Mouse (Mus musculus) myocyte (in vitro differentiated cells): Measurements from ENCODE around the gene Ercc2. TPM values are rescaled to one million over a fixed set of nuclear protein-coding genes. Genes with fewer than 3 reads are reported as not detected.

Experiments
- H3K27me3 ChIP-seq: one replicate; pipeline ENCODE4 v1.6.1; 2011; ENCODE audit not compliant: control insufficient read depth, insufficient read depth, insufficient read length
- H3K36me3 ChIP-seq: one replicate; pipeline ENCODE4 v1.6.1; 2011; ENCODE audit not compliant: control insufficient read depth, insufficient read depth
- H3K4me2 ChIP-seq: one replicate; pipeline ENCODE4 v1.6.1; 2011; ENCODE audit warnings: low read depth, control low read depth
- H3K4me3 ChIP-seq: one replicate; pipeline ENCODE4 v1.5.1; 2011; ENCODE audit warnings: mild to moderate bottlenecking, control low read depth, moderate library complexity
- H3K79me2 ChIP-seq: one replicate; pipeline ENCODE4 v1.6.1; 2011; ENCODE audit not compliant: control insufficient read depth, insufficient read depth
- H3ac ChIP-seq: one replicate; pipeline ENCODE4 v1.6.1; 2011; ENCODE audit not compliant: control insufficient read depth, insufficient read length
- CEBPB ChIP-seq: IDR thresholded peaks from 2 replicates; pipeline ENCODE4 v1.6.1; 2011; ENCODE audit warnings: mild to moderate bottlenecking, moderate library complexity; ENCODE audit not compliant: poor library complexity, insufficient read depth, severe bottlenecking
- E2F4 ChIP-seq: IDR thresholded peaks from one replicate; pipeline ENCODE4 v1.6.1; 2011; ENCODE audit warnings: mild to moderate bottlenecking, control low read depth, moderate library complexity; ENCODE audit not compliant: insufficient read depth
- MAX ChIP-seq: IDR thresholded peaks from one replicate; pipeline ENCODE4 v1.6.1; 2011; ENCODE audit warnings: low read depth, mild to moderate bottlenecking, control low read depth
- MYOD1 ChIP-seq, 3 experiments: IDR thresholded peaks; one replicate each; pipeline ENCODE4 v1.6.1; 2011; ENCODE audit warnings: control low read depth in 2 of 3, low read depth in 2 of 3, mild to moderate bottlenecking in 2 of 3, moderate library complexity in 1 of 3; ENCODE audit not compliant: insufficient read length in 2 of 3, control insufficient read depth in 1 of 3
- MYOG ChIP-seq, 3 experiments: IDR thresholded peaks; one replicate each; pipeline ENCODE4 v1.6.1; 2011; ENCODE audit warnings: control low read depth in 2 of 3, low read depth in 2 of 3, mild to moderate bottlenecking in 2 of 3; ENCODE audit not compliant: insufficient read length in 2 of 3, control insufficient read depth in 1 of 3, insufficient read depth in 1 of 3
- POLR2A ChIP-seq: IDR thresholded peaks from one replicate; pipeline ENCODE4 v1.6.1; 2011; ENCODE audit warnings: low read depth, mild to moderate bottlenecking, control low read depth, moderate library complexity; ENCODE audit not compliant: insufficient read length
- POLR2AphosphoS2 ChIP-seq: IDR thresholded peaks from one replicate; pipeline ENCODE4 v1.6.1; 2011; ENCODE audit warnings: low read depth, control low read depth; ENCODE audit not compliant: insufficient read length
- REST ChIP-seq: IDR thresholded peaks from one replicate; pipeline ENCODE4 v1.6.1; 2011; ENCODE audit warnings: mild to moderate bottlenecking, control low read depth, moderate library complexity; ENCODE audit not compliant: insufficient read depth, insufficient read length
- SRF ChIP-seq: IDR thresholded peaks from one replicate; pipeline ENCODE4 v1.6.1; 2011; ENCODE audit warnings: low read depth; ENCODE audit not compliant: control insufficient read depth, insufficient read length
- TCF12 ChIP-seq: IDR thresholded peaks from one replicate; pipeline ENCODE4 v1.6.1; 2011; ENCODE audit warnings: mild to moderate bottlenecking, control low read depth; ENCODE audit not compliant: poor library complexity, insufficient read depth, severe bottlenecking
- TCF3 ChIP-seq: IDR thresholded peaks from one replicate; pipeline ENCODE4 v1.6.1; 2011; ENCODE audit warnings: low read depth, control low read depth; ENCODE audit not compliant: insufficient read length
- USF1 ChIP-seq: IDR thresholded peaks from one replicate; pipeline ENCODE4 v1.6.1; 2011; ENCODE audit warnings: low read depth, mild to moderate bottlenecking, control low read depth, moderate library complexity
- polyA plus RNA-seq: library from polyadenylated mRNA; unstranded; fragments of >200 nt; fragmentation: generic; extraction: Trizol; gene quantifications from one replicate; pipeline ENCODE4 v1.2.1, GENCODE M21; 2012; ENCODE audit warnings: missing spikeins

Gene Ercc2
- polyA plus RNA-seq, 1 experiment, result 11.5 TPM

DNA sequence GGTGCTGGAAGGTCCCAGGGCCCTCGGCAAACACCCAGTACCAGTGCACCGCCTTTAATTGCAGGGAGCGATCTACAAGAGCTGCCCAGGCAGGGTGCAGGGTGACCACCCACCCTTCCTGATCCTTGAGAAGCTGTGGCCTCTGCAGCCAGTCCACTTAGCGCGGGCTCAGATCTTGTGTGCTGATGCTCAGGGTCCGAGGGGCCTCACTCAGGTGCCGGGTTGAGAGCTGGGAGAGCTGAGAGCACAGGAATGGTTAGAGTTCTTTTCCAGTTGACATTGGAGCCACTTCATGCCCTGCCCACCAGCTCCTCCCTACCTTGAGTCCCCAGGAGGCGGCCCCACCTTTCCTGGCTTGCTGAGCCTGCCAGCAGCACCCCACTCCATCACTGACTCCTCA, 12.7 kb downstream of the Ercc2 start:
- H3K4me2 ChIP-seq, result no peak overlapping the region
- no peak overlapping the region for H3K4me3 ChIP-seq
- no peaks in the 10 kb centered on the region for H3K36me3 ChIP-seq
- no peak overlapping the region for H3ac ChIP-seq
- no peaks in the 10 kb centered on the region for H3K27me3 ChIP-seq
- no peaks in the 10 kb centered on the region for H3K79me2 ChIP-seq
- TF ChIP-seq MYOD1 (IDR thresholded peaks at IDR 0.05; ENCODE audit: control insufficient read depth in 1 of 3, insufficient read length in 2 of 3, low read depth in 2 of 3) (no peak), CEBPB (no peak), SRF (no peak), TCF3 (no peak), MAX (no peak), E2F4 (no peak), MYOG (IDR thresholded peaks at IDR 0.05; ENCODE audit: control insufficient read depth in 1 of 3, insufficient read depth in 1 of 3, insufficient read length in 2 of 3, low read depth in 2 of 3) (no peak), POLR2AphosphoS2 (no peak)

DNA sequence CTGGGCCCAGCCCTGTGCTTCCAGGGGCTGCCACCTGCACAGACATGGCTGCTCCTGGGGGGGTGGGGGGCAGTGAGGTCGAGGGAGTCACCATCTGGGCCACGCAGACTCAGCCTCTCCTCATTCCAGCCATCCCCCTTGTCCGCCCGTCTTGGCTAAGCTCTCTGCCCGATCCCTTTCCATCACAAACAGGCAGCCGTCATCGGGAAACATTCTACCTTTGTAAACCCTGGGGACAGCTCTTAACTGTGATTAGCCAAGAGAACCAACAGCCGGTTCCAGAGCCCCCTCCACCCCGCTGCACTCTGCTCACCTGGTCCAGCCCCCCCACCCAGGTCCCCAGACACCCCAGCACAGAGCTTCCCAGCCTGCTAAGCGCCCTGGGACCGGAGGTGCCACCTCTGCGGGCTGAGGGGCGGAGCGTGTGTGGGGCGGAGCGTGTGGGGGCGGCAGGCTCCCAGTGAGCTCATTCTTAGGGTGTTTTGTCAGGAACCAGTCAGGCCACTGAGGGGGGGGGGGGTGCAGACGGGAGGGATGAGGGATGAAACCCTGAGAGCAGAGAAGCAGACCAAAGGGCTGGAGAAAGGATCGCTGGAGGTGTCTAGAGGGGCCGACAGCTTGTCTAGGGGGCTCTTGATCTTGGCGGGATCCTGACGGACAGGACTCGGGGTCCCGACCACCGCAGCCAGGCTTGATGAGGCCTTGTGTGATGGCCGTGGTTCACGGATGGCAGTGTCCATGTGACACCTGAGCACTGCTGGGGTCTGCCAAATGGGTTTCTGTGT, 17.9 kb downstream of the Ercc2 start:
- H3K4me2 ChIP-seq, result peak overlapping the region; percentile 64
- no peak overlapping the region for H3K4me3 ChIP-seq
- no peak for TF ChIP-seq MAX
- TF ChIP-seq SRF, result no peak
- H3ac ChIP-seq, result no peak overlapping the region
- H3K36me3 ChIP-seq, result no peaks in the 10 kb centered on the region
- H3K27me3 ChIP-seq, result peaks cover 17% of the 10 kb centered on the region
- no peaks in the 10 kb centered on the region for H3K79me2 ChIP-seq

DNA sequence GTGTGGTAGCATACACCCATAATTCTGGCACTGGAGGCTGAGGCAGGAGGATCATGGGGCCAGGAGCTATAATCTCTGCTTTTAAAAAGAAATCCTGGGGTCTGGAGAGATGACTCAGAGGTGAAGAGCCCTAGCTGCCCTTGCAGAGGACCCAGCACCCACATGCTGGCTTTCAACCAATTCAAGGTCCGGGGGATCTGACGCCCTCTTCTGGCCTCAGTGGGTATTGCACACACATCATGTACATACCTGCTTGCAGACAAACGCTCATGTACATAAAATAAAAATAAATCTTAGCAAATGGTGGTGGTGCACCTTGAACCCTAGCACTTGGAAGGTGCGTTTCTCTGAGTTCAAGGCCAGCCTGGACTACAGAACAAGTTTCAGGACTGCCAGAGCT, 19.1 kb downstream of the Ercc2 start:
- peaks cover 17% of the 10 kb centered on the region for H3K27me3 ChIP-seq
- H3K4me3 ChIP-seq, result no peak overlapping the region
- TF ChIP-seq E2F4 (no peak), MAX (no peak), POLR2A (no peak), SRF (no peak), MYOG (IDR thresholded peaks at IDR 0.05; ENCODE audit: control insufficient read depth in 1 of 3, insufficient read depth in 1 of 3, insufficient read length in 2 of 3, low read depth in 2 of 3) (no peak), USF1 (no peak), TCF3 (no peak), TCF12 (no peak), REST (no peak), MYOD1 (IDR thresholded peaks at IDR 0.05; ENCODE audit: control insufficient read depth in 1 of 3, insufficient read length in 2 of 3, low read depth in 2 of 3) (no peak), CEBPB (no peak), POLR2AphosphoS2 (no peak)
- no peaks in the 10 kb centered on the region for H3K36me3 ChIP-seq
- no peak overlapping the region for H3K4me2 ChIP-seq
- no peaks in the 10 kb centered on the region for H3K79me2 ChIP-seq
- H3ac ChIP-seq, result no peak overlapping the region

DNA sequence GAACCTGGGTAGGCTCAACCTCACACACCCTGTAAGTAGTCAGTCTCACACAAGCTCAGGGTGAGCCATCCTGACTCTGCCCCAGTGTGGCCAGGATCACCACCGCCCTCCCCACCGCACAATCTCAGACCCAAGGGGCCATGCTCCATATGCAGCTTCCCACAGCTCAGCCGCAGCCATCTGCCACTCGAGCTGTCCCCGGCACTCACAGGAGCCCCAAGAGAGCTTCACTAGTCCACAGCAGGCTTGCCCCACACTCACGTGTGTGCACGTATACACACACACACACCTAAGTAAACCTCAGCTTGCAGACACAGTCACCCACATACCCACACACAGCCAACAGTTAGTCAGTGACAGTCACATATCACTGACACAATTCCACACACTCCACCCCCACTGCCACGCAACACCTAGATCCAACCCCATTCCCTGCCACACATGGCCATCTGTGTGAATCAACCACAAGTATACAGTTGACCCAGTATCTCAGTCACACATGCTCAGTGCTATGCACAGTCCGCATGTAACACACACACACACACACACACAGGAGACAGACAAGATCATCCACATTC, 20.8 kb downstream of the Ercc2 start:
- no peak overlapping the region for H3K4me2 ChIP-seq
- no peak for TF ChIP-seq TCF3
- TF ChIP-seq MYOD1 (IDR thresholded peaks at IDR 0.05; ENCODE audit: control insufficient read depth in 1 of 3, insufficient read length in 2 of 3, low read depth in 2 of 3), result no peak
- no peak overlapping the region for H3K4me3 ChIP-seq
- H3ac ChIP-seq, result no peak overlapping the region
- no peaks in the 10 kb centered on the region for H3K36me3 ChIP-seq
- H3K27me3 ChIP-seq, result peaks cover 17% of the 10 kb centered on the region
- H3K79me2 ChIP-seq, result no peaks in the 10 kb centered on the region

DNA sequence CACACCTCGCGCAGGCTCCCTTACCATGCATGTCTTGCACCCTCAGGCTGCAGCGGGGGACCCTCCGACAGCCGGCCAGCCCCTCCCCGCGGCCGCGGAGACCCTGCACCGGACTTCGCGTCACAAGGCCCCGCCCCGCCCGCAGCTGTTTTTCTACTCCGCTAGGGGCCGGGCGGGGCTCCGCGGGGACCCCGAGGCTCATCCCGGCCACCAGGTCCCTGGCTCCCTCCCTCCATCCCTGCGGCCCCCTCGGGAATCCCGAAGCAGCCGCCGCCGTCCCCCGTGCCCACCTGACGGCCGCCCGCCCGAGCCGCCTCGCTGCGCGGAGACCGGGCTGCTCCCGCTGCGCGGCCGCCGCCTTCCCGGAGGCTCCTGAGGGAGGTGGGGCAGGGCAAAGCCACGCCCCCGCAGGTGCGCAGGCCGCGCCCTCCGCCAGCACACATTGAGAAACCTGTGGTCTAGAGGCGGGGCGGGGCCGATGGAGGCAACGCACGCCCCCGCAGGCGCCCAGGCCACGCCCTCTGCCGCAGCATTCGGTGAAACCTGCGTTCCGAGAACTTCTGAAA, 22.0 kb downstream of the Ercc2 start, which contains the start of gene Klc3:
Klc3 (minus strand) TSS at position 374 of the 566 bp plus-strand sequence.
- peak within 1 kb of the TSS; percentile 45 for H3K4me2 ChIP-seq
- no peaks in the 10 kb centered on the region for H3K79me2 ChIP-seq
- no peak within 1 kb of the TSS for H3ac ChIP-seq
- no peak within 1 kb of the TSS for H3K4me3 ChIP-seq
- TF ChIP-seq SRF (no peak), POLR2AphosphoS2 (no peak), USF1 (no peak), TCF12 (no peak), TCF3 (no peak), MYOG (IDR thresholded peaks at IDR 0.05; ENCODE audit: control insufficient read depth in 1 of 3, insufficient read depth in 1 of 3, insufficient read length in 2 of 3, low read depth in 2 of 3) (no peak), MAX (no peak), MYOD1 (IDR thresholded peaks at IDR 0.05; ENCODE audit: control insufficient read depth in 1 of 3, insufficient read length in 2 of 3, low read depth in 2 of 3) (no peak), CEBPB (no peak), POLR2A (no peak), E2F4 (no peak), REST (no peak)
- no peaks in the 10 kb centered on the region for H3K36me3 ChIP-seq
- peaks cover 17% of the 10 kb centered on the region for H3K27me3 ChIP-seq
